Mouse (Mus musculus) adipocyte (in vitro differentiated cells): ENCODE measurements around the gene Tsc1.

Source experiments
- DNase-seq: peaks from one replicate; pipeline ENCODE4 v3.0.0-alpha.2; 2016; ENCODE audit warnings: low spot score

Gene Tsc1

GRCm38 (mm10) chr2:28616358-28616757 is 24.7 kb upstream of the Tsc1 start:
- DNase-seq: no peak

DNA sequence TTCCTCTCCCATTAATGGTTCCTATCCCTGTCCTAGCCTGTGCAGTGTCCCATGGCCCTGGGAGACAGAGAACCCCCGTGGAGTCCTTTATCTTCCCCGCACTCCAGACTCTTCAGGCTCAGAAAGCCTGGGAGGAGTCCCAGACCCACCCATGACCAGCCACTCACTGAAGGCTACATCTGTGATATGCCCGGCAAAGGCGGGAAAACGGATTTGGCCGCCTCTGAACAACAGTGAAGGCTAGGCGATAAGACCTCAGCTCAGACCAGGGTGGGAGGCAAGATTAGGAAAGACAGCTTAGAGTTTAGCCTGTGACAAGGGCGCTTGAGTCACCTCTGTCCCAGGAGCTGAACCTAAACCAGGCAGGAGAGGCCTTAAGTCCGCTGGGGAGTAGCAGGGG is 24.2 kb upstream of the Tsc1 start:
- DNase-seq: no peak

DNA sequence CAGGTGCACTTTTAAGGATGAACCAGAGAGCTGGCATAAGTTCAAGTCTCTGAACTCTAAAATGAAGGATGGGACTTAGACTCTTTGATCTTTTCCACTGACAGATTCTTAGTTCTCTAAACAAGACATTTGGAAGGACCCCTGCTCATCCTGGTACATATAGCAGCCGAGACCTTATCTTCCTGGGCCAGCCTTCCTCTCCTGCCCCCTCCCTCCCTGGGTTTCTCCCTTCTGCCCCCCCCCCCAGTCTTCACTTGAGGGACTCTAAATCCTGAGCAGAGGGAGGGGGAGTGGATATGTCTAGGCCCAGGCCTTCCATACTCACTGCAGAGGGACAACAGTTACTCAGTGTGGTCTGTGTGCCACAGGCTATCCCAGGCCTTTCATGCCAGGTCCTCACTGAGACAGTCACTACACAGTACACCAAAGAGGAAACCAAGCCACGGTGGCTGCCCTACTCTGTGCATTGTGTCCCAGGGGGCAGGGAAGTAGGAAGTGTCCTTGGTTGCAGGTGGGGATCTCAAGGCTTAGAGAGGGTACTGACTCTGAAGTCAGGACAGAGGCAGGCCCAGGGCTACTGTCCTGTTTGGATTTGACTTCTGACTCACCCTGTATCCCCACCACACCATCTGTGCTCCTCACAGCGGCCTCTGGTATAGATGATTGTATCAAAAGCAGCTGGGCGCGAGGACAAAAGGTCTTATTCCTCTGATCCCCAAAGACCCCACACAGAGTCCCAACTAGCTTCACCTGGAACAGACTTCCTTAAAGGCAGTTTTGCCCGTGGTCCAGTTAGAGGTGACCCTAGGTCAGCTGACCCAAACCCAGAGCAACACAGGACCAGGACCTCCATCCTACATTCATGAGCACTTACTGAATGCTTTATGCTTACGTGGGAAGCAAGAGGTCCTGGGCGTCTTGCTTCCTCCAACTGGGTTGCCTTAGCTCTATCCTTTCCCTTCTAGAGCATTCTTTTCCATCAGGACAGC is 23.2 kb upstream of the Tsc1 start:
- no peak for DNase-seq

- DNase-seq: no peak
These were observed 22.2 kb upstream of the Tsc1 start for GRCm38 (mm10) chr2:28618777-28619336.

DNA sequence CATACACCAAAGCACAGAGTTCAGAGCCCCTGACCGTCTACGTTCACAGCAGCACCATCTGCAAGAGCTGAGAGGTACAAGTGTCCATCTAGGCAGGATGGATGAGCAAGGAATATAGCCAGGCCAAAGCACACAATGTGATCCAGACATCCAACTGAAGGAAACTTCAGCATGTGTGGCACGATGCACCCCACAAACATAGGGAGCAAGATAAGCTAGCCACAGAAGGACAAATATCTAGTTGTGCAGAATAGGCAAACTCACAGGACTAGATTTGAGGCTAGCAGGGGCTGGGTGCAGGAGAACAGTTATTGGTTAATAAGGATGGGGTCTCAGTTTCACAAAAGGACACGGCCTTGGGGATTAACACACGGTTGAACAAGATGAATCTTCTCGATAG is 21.7 kb upstream of the Tsc1 start:
- DNase-seq: no peak

GRCm38 (mm10) chr2:28620522-28620921 is 20.5 kb upstream of the Tsc1 start:
- DNase-seq: no peak

GRCm38 (mm10) chr2:28621111-28621510 is 19.9 kb upstream of the Tsc1 start:
- DNase-seq: no peak

DNA sequence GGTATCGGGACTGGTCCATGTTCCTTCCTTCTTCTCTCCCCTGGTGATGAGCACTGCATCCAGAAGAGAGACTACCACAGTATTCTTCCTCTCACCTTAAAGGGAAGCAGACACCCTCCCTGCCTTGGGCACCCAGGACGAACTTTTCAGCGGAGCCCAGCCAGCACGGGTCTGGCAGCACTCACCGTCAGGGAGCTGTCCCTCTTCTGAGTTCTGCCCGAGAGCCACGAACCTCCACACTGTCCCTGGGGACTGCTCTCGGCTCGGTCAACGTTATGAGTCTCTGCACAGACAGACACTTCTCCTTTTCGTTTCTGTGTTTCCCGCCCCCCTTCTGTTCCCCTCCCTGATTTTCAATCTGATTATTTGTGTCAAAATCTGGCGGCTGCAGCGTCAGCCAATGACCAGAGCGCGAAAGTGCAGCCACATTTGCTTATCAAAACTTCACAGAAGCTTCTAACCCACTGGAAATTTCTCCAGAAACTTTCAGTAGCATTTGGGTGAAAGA is 19.3 kb upstream of the Tsc1 start, which contains the start of gene Gfi1b:
TSS of gene Gfi1b (minus strand) at position 319 of the 508 bp plus-strand sequence.
- DNase-seq: peak; percentile 46

DNA sequence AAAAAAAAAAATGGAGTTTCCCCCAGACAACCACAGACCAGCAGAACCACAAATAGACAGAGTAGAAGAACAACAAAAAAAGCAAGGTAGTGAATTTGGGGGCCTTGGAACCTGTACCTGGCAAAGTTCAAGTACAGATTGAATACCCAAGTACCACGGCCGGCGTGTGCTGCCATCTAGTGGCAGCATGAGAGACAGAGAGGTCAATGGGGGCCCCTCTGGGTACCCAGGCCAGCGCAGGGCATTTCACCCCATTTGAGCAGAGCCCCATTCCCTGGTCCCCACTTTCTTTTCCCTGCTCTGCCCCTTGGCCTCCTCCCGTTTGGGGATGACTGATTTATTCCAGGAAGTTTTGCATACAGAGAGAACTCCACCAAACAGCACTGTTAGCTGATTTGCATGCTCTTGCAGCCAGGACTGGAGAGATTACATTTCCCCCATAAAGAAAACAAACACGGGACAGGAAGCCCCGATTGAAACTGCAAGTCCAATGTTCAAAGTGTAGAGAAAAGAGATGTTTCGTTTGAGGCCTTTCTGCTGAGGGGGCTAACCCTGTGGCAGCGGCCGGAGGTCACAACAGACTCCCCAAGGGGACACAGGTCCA is 18.4 kb upstream of the Tsc1 start:
- DNase-seq: peak; percentile 59

DNA sequence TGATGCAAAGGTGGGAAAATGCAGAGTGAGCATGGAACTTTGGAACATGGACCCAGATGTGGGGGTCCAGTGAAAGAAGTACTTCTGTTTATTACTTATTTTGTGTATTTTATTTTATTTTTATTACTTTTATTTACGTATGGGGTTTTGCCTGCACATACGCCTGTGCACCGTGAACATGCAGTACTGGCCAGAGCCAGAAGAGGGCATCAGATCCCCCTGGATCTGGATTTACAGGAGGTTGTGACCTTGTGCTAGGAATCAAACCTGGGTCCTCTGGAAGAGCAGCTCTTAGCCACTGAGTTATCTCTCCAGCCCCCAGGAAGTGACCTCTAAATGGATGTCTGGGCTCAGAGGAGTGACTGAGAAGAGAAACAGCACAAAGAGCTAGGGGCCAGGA is 16.2 kb upstream of the Tsc1 start:
- DNase-seq: no peak

GRCm38 (mm10) chr2:28626038-28626437 is 15.0 kb upstream of the Tsc1 start:
- no peak for DNase-seq

DNA sequence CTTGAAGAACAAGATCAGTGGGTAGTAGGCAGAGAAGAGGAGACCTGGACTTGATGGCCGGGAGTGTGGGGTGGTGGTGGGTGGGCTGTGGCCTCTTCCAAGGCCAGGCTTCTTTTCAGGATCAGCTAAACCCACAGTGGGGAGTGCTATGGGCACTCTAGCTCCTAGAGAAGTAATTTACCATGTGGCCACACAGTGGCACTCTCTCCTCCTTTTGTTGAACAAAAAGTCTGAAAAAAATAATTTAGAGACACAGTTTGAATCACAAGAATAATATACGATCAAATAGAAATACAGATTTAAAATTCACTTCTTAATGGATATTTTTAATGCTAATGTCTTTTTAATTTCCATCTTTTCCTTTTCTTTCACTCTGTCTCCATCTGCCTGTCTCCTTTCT is 13.0 kb upstream of the Tsc1 start:
- no peak for DNase-seq

- no peak for DNase-seq
These were observed 11.1 kb upstream of the Tsc1 start for GRCm38 (mm10) chr2:28629911-28630381.

DNA sequence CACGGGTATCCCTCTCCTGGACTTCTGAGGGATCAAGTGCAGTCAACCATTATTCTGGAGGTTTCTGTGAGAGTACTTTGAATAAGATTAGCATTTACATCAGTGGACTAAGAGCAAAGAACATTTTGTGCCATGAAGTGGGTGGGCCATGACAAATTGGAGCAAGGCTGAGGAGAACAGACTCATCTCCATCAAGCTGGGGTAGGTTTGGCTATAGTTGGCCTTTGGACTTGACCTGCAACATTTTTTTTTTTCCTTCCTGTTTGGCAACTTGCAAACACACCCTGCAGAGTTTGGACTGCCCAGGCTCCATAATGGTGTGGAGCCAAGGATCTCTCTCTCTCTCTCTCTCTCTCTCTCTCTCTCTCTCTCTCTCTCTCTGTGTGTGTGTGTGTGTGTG is 8.4 kb upstream of the Tsc1 start:
- DNase-seq: no peak

GRCm38 (mm10) chr2:28633136-28633535 is 7.9 kb upstream of the Tsc1 start:
- DNase-seq: no peak

DNA sequence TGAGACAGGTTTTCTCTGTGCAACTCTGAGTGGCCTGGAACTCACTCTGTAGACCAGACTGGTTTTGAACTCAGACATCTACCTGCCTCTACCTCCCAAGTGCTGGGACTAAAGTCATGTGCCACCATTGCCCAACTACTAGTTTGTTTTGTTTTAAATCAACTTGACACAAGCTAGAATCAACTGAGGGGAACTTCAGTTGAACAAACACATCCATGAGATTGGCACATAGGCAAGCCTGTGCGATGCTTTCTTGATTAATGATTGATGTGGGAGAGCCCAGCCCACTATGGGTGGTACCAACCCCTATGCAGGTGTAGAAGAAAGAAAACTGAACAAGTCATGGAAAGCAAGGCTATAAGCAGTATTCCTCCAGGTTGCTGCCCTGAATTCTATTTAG is 5.8 kb upstream of the Tsc1 start:
- DNase-seq: no peak

- no peak for DNase-seq
These were observed 3.8 kb upstream of the Tsc1 start for GRCm38 (mm10) chr2:28637106-28637845.

DNA sequence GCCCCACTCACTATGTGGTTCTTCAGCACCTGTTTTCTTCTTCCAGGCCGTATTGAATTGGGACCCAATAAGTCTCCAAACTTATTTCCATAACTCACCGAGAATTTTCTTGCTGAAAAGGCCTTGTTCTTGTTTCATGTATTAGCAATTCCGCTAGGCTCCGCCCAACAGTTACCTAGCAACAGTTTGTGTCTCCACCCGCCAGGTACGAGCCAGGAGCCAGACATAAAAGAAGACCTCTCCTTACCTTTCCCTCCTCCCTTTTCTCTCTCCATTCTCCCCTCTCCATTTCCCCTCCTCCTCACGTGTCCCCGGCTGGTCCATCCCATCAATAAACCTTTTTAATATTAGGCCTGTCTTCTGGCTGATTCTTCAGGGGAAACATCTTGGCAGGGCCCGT is 2.7 kb upstream of the Tsc1 start:
- DNase-seq: no peak

GRCm38 (mm10) chr2:28638886-28639285 is 2.1 kb upstream of the Tsc1 start:
- DNase-seq: no peak

GRCm38 (mm10) chr2:28639794-28640193 is 1.2 kb upstream of the Tsc1 start:
- DNase-seq: peak; percentile 27

- no peak for DNase-seq
These were observed 460 bp downstream of the Tsc1 start for GRCm38 (mm10) chr2:28641435-28641941.

GRCm38 (mm10) chr2:28643081-28643480 is 2.1 kb downstream of the Tsc1 start:
- no peak for DNase-seq
